Mouse (Mus musculus) myocyte (in vitro differentiated cells): Measurements from ENCODE around the gene Ccdc28a. TPM values are rescaled to one million over a fixed set of nuclear protein-coding genes. Genes with fewer than 3 reads are reported as not detected.

Source experiments
- H3K27me3 ChIP-seq: one replicate; pipeline ENCODE4 v1.6.1; 2011; ENCODE audit not compliant: control insufficient read depth, insufficient read depth, insufficient read length
- H3K36me3 ChIP-seq: one replicate; pipeline ENCODE4 v1.6.1; 2011; ENCODE audit not compliant: control insufficient read depth, insufficient read depth
- H3K4me2 ChIP-seq: one replicate; pipeline ENCODE4 v1.6.1; 2011; ENCODE audit warnings: low read depth, control low read depth
- H3K4me3 ChIP-seq: one replicate; pipeline ENCODE4 v1.5.1; 2011; ENCODE audit warnings: mild to moderate bottlenecking, control low read depth, moderate library complexity
- H3K79me2 ChIP-seq: one replicate; pipeline ENCODE4 v1.6.1; 2011; ENCODE audit not compliant: control insufficient read depth, insufficient read depth
- H3ac ChIP-seq: one replicate; pipeline ENCODE4 v1.6.1; 2011; ENCODE audit not compliant: control insufficient read depth, insufficient read length
- CEBPB ChIP-seq: IDR thresholded peaks from 2 replicates; pipeline ENCODE4 v1.6.1; 2011; ENCODE audit warnings: mild to moderate bottlenecking, moderate library complexity; ENCODE audit not compliant: poor library complexity, insufficient read depth, severe bottlenecking
- E2F4 ChIP-seq: IDR thresholded peaks from one replicate; pipeline ENCODE4 v1.6.1; 2011; ENCODE audit warnings: mild to moderate bottlenecking, control low read depth, moderate library complexity; ENCODE audit not compliant: insufficient read depth
- MAX ChIP-seq: IDR thresholded peaks from one replicate; pipeline ENCODE4 v1.6.1; 2011; ENCODE audit warnings: low read depth, mild to moderate bottlenecking, control low read depth
- MYOD1 ChIP-seq, 3 experiments: IDR thresholded peaks; one replicate each; pipeline ENCODE4 v1.6.1; 2011; ENCODE audit warnings: control low read depth in 2 of 3, low read depth in 2 of 3, mild to moderate bottlenecking in 2 of 3, moderate library complexity in 1 of 3; ENCODE audit not compliant: insufficient read length in 2 of 3, control insufficient read depth in 1 of 3
- MYOG ChIP-seq, 3 experiments: IDR thresholded peaks; one replicate each; pipeline ENCODE4 v1.6.1; 2011; ENCODE audit warnings: control low read depth in 2 of 3, low read depth in 2 of 3, mild to moderate bottlenecking in 2 of 3; ENCODE audit not compliant: insufficient read length in 2 of 3, control insufficient read depth in 1 of 3, insufficient read depth in 1 of 3
- POLR2A ChIP-seq: IDR thresholded peaks from one replicate; pipeline ENCODE4 v1.6.1; 2011; ENCODE audit warnings: low read depth, mild to moderate bottlenecking, control low read depth, moderate library complexity; ENCODE audit not compliant: insufficient read length
- POLR2AphosphoS2 ChIP-seq: IDR thresholded peaks from one replicate; pipeline ENCODE4 v1.6.1; 2011; ENCODE audit warnings: low read depth, control low read depth; ENCODE audit not compliant: insufficient read length
- REST ChIP-seq: IDR thresholded peaks from one replicate; pipeline ENCODE4 v1.6.1; 2011; ENCODE audit warnings: mild to moderate bottlenecking, control low read depth, moderate library complexity; ENCODE audit not compliant: insufficient read depth, insufficient read length
- SRF ChIP-seq: IDR thresholded peaks from one replicate; pipeline ENCODE4 v1.6.1; 2011; ENCODE audit warnings: low read depth; ENCODE audit not compliant: control insufficient read depth, insufficient read length
- TCF12 ChIP-seq: IDR thresholded peaks from one replicate; pipeline ENCODE4 v1.6.1; 2011; ENCODE audit warnings: mild to moderate bottlenecking, control low read depth; ENCODE audit not compliant: poor library complexity, insufficient read depth, severe bottlenecking
- TCF3 ChIP-seq: IDR thresholded peaks from one replicate; pipeline ENCODE4 v1.6.1; 2011; ENCODE audit warnings: low read depth, control low read depth; ENCODE audit not compliant: insufficient read length
- USF1 ChIP-seq: IDR thresholded peaks from one replicate; pipeline ENCODE4 v1.6.1; 2011; ENCODE audit warnings: low read depth, mild to moderate bottlenecking, control low read depth, moderate library complexity
- polyA plus RNA-seq: library from polyadenylated mRNA; unstranded; fragments of >200 nt; fragmentation: generic; extraction: Trizol; gene quantifications from one replicate; pipeline ENCODE4 v1.2.1, GENCODE M21; 2012; ENCODE audit warnings: missing spikeins

The Ccdc28a gene
- polyA plus RNA-seq, 1 experiment: 7.3 TPM

DNA sequence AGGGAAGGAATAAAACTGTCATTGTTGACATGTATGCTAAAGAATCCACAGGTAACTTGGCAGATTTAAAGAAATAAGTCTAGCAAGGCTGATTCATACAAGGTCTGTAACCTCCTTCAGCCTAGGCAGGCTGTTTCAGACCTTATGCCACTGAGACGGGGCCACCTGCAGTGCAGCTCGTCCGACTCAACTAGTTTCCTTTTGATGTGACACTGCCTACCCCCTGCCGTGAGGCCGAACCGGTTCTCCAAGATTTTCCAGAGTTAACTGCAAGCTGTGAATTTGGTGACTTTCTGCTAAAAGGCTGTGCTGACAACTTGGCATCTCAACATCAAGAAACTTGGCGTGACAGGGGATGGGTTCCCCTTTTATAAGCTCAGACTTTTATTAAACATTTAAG is 30.7 kb downstream of the Ccdc28a start:
- no peaks in the 10 kb centered on the region for H3K79me2 ChIP-seq
- no peak overlapping the region for H3K4me3 ChIP-seq
- H3K27me3 ChIP-seq: no peaks in the 10 kb centered on the region
- no peaks in the 10 kb centered on the region for H3K36me3 ChIP-seq
- H3ac ChIP-seq: no peak overlapping the region
- TF ChIP-seq POLR2A: no peak
- no peak for TF ChIP-seq REST
- TF ChIP-seq USF1: no peak
- TF ChIP-seq E2F4: no peak
- TF ChIP-seq TCF3: no peak
- TF ChIP-seq MYOD1 (IDR thresholded peaks at IDR 0.05; ENCODE audit: control insufficient read depth in 1 of 3, insufficient read length in 2 of 3, low read depth in 2 of 3): no peak
- no peak for TF ChIP-seq POLR2AphosphoS2
- TF ChIP-seq CEBPB: no peak
- no peak for TF ChIP-seq MAX
- no peak for TF ChIP-seq TCF12
- no peak for TF ChIP-seq MYOG (IDR thresholded peaks at IDR 0.05; ENCODE audit: control insufficient read depth in 1 of 3, insufficient read depth in 1 of 3, insufficient read length in 2 of 3, low read depth in 2 of 3)
- TF ChIP-seq SRF: no peak
- no peak overlapping the region for H3K4me2 ChIP-seq

DNA sequence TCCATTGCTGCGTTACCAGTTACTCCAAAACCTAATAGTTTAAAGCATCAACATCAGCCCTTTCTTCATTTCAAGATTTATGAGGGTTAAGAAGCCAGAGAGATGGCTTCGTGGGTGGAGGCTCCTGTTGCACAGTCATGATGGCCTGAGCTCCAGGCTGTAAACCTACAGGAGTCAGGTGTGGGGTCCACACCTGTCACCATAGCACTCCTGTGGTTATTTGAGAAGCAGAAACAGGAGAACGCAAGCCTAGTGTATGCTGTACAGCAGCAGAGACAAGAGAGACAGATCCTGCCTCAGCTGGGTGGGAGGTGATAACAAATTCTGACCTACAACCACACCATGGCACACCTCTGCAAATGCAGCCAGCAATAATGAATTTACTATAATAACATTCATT is 32.4 kb downstream of the Ccdc28a start:
- Histone ChIP-seq H3K27me3 (no peaks in the 10 kb centered on the region), H3K4me3 (no peak overlapping the region), H3K36me3 (no peaks in the 10 kb centered on the region), H3K79me2 (no peaks in the 10 kb centered on the region), H3ac (no peak overlapping the region), H3K4me2 (no peak overlapping the region)
- no peak for TF ChIP-seq SRF
- no peak for TF ChIP-seq POLR2AphosphoS2
- TF ChIP-seq POLR2A: no peak

DNA sequence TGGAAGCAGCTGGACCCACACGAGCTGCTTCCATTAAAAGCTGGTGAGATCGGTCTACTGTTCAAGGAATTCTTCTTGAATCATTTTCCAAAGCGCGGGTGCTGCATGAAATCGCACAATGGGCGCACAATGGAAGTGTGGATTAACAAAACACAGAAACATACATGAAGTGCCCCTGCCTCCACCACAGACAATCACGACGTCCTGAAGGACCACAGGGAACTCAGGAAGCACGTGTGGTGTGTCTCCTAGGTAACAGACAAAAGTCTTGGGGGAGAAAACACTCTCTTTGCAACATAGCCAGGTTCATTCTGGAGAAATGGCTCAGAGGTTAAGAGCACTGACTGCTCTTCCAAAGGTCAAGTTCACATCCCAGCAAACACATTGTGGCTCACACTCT is 34.1 kb downstream of the Ccdc28a start:
- Histone ChIP-seq H3K4me3 (no peak overlapping the region), H3K36me3 (no peaks in the 10 kb centered on the region)

DNA sequence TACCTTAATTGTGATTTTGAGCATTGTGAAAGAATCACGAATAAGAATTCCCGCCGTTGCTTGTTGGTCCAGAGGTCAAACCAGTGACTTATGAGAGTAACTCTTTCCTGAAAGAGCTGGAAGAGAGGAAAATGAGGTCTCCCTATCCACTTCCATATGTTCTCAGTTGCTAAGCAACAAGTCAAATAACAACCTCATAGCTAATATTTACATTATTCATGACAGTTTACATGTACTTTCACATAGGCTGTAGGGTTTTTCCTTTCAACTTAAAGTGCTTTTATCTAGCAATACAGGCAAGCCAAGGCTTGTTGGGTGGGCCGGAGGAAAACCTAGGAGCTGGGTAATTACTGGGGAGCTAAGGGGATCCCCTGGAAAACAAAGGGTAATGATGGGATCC is 34.9 kb downstream of the Ccdc28a start:
- Histone ChIP-seq H3ac (no peak overlapping the region), H3K4me2 (no peak overlapping the region), H3K36me3 (no peaks in the 10 kb centered on the region), H3K27me3 (no peaks in the 10 kb centered on the region), H3K4me3 (no peak overlapping the region), H3K79me2 (no peaks in the 10 kb centered on the region)
- TF ChIP-seq E2F4 (no peak), MYOD1 (IDR thresholded peaks at IDR 0.05; ENCODE audit: control insufficient read depth in 1 of 3, insufficient read length in 2 of 3, low read depth in 2 of 3) (no peak), USF1 (no peak), MYOG (IDR thresholded peaks at IDR 0.05; ENCODE audit: control insufficient read depth in 1 of 3, insufficient read depth in 1 of 3, insufficient read length in 2 of 3, low read depth in 2 of 3) (no peak)

More for the DNA sequence above, 34.1 kb downstream of the Ccdc28a start:
- no peaks in the 10 kb centered on the region for H3K27me3 ChIP-seq
- H3K79me2 ChIP-seq: no peaks in the 10 kb centered on the region
- no peak overlapping the region for H3K4me2 ChIP-seq
- TF ChIP-seq MAX: no peak
- no peak for TF ChIP-seq POLR2AphosphoS2
- TF ChIP-seq TCF3: no peak
- TF ChIP-seq SRF: no peak
- no peak overlapping the region for H3ac ChIP-seq

DNA sequence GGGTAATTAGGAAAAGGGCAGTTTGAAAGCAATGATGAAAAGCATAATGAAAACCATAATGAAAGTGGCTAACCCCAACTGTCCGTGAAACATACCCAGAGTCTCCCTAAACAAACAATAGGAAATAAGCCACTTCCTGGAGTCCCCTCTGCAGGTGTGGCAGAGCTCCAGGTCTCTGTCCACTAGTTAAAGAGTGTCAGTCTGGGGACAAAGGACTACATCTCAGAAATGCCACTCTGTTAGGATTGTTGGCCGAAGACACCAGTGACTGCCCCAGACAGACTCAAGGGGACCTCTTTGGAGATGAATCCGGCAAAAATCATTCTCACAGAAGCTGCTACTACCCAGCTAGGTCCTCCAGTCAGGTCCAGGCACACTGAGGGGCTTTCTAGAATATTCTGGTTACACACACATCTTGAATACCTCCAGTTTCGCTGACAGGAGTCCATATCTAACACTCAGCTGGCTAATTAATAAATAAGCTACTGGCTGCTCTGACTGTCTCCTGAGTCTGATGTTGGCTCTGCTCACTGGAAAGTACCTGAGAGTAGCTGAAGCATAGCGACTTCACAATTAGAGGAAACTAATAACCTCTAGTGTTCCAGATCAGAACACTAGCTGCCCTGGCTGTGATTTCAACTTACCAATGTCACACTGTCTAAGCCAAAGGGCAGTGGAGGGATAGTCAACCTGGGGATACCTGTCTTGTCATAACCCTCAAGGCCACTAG is 36.3 kb downstream of the Ccdc28a start:
- no peak for TF ChIP-seq TCF3
- no peak for TF ChIP-seq MYOD1 (IDR thresholded peaks at IDR 0.05; ENCODE audit: control insufficient read depth in 1 of 3, insufficient read length in 2 of 3, low read depth in 2 of 3)
- no peak for TF ChIP-seq REST
- H3K4me3 ChIP-seq: no peak overlapping the region
- H3K4me2 ChIP-seq: no peak overlapping the region
- no peaks in the 10 kb centered on the region for H3K79me2 ChIP-seq
- no peaks in the 10 kb centered on the region for H3K27me3 ChIP-seq
- H3ac ChIP-seq: no peak overlapping the region
- H3K36me3 ChIP-seq: no peaks in the 10 kb centered on the region
